Mouse (Mus musculus) liver, embryonic 16.5 days (tissue): ENCODE measurements around the gene Mmp14. TPM values are rescaled to one million over a fixed set of nuclear protein-coding genes. Genes with fewer than 3 reads are reported as not detected.
A peak's percentile ranks its signal among the peaks of the same experiment; 100 is the strongest.

ENCODE experiments used
- ATAC-seq: fragments of 200-750 bp; cut with Nextera tagmentation; 2 replicates; pipeline ENCODE4 v1.8.0; 2017; ENCODE audit warnings: low read depth, mild to moderate bottlenecking, moderate number of reproducible peaks, moderate library complexity
- H3K27ac ChIP-seq: fragments of 300-500 bp; sonication (generic); 2 replicates; pipeline ENCODE4 v1.5.1; 2014; ENCODE audit warnings: mild to moderate bottlenecking, low read length
- H3K27me3 ChIP-seq: fragments of 300-500 bp; sonication (generic); 2 replicates; pipeline ENCODE4 v1.6.1; 2014; ENCODE audit warnings: low read depth, low read length, mixed read lengths; ENCODE audit not compliant: control insufficient read depth, insufficient read depth
- H3K36me3 ChIP-seq: fragments of 300-500 bp; sonication (generic); 2 replicates; pipeline ENCODE4 v1.6.1; 2014; ENCODE audit warnings: mild to moderate bottlenecking; ENCODE audit not compliant: control insufficient read depth, insufficient read depth
- H3K4me1 ChIP-seq: fragments of 300-500 bp; sonication (generic); 2 replicates; pipeline ENCODE4 v1.6.1; 2014; ENCODE audit warnings: low read depth, low read length, mixed read lengths; ENCODE audit not compliant: control insufficient read depth
- H3K4me2 ChIP-seq: fragments of 300-500 bp; sonication (generic); 2 replicates; pipeline ENCODE4 v1.6.1; 2014; ENCODE audit warnings: low read depth, low read length, mixed read lengths
- H3K4me3 ChIP-seq: fragments of 300-500 bp; sonication (generic); 2 replicates; pipeline ENCODE4 v1.5.1; 2014; ENCODE audit warnings: low read depth, mild to moderate bottlenecking, low read length
- H3K9ac ChIP-seq: fragments of 300-500 bp; sonication (generic); 2 replicates; pipeline ENCODE4 v1.6.1; 2014; ENCODE audit warnings: low read depth, low read length
- H3K9me3 ChIP-seq: fragments of 300-500 bp; sonication (generic); replicated peaks from 2 replicates; pipeline ENCODE4 v1.6.1; 2016; ENCODE audit warnings: low read length; ENCODE audit not compliant: control insufficient read depth
- WGBS: fragments of 180-500 bp; shearing (Covaris S2); extraction: QIAGEN DNeasy Blood & Tissue Kit; methylation state at CpG from one replicate; pipeline ENCODE4 v1.1.7; 2014; ENCODE audit not compliant: insufficient replicate concordance; 5-methylcytosine and 5-hydroxymethylcytosine counted together
- polyA plus RNA-seq: library from polyadenylated mRNA; unstranded; fragments of >200 nt; fragmentation: Nextera tagmentation; extraction: Ambion mirVana; gene quantifications from 2 replicates; pipeline ENCODE4 v1.2.1, GENCODE M21; 2015

Gene Mmp14
- polyA plus RNA-seq, 1 experiment from 2014 or later: 25.3 TPM

GRCm38 (mm10) chr14:54487732-54488131 lies 56.3 kb downstream of the Mmp14 start:
- no peaks in the 10 kb centered on the region for H3K4me1 ChIP-seq
- WGBS: 39% methylated on average over 2 of the region's 2 CpGs
- no peak for ATAC-seq
- no peak overlapping the region for H3K9ac ChIP-seq
- H3K4me2 ChIP-seq: no peak overlapping the region
- no peaks in the 10 kb centered on the region for H3K27me3 ChIP-seq
- no peaks in the 10 kb centered on the region for H3K9me3 ChIP-seq
- H3K36me3 ChIP-seq: no peaks in the 10 kb centered on the region
- H3K27ac ChIP-seq: no peak overlapping the region
- no peak overlapping the region for H3K4me3 ChIP-seq

- Histone ChIP-seq H3K36me3 (no peaks in the 10 kb centered on the region), H3K27me3 (no peaks in the 10 kb centered on the region), H3K9ac (no peak overlapping the region), H3K4me1 (no peaks in the 10 kb centered on the region), H3K4me3 (no peak overlapping the region), H3K9me3 (no peaks in the 10 kb centered on the region), H3K4me2 (no peak overlapping the region), H3K27ac (no peak overlapping the region)
- no peak for ATAC-seq
These were observed 56.9 kb downstream of the Mmp14 start for GRCm38 (mm10) chr14:54488350-54488749.

GRCm38 (mm10) chr14:54492345-54493131 lies 61.1 kb downstream of the Mmp14 start:
- Histone ChIP-seq H3K27me3 (no peaks in the 10 kb centered on the region), H3K9me3 (no peaks in the 10 kb centered on the region), H3K4me1 (no peaks in the 10 kb centered on the region), H3K36me3 (no peaks in the 10 kb centered on the region), H3K4me3 (no peak overlapping the region), H3K27ac (no peak overlapping the region), H3K9ac (no peak overlapping the region), H3K4me2 (0 out of 2 replicates have a peak overlapping the region, but pooled peaks have one; percentile 4)
- peak; percentile 69 for ATAC-seq
- WGBS: 51% methylated on average over 18 of the region's 18 CpGs

GRCm38 (mm10) chr14:54493236-54493635 lies 61.8 kb downstream of the Mmp14 start:
- Histone ChIP-seq H3K9ac (no peak overlapping the region), H3K4me3 (no peak overlapping the region), H3K4me1 (no peaks in the 10 kb centered on the region), H3K27ac (no peak overlapping the region), H3K9me3 (no peaks in the 10 kb centered on the region), H3K4me2 (no peak overlapping the region), H3K36me3 (no peaks in the 10 kb centered on the region), H3K27me3 (no peaks in the 10 kb centered on the region)
- no peak for ATAC-seq
- 73% methylated on average over 5 of the region's 5 CpGs for WGBS

GRCm38 (mm10) chr14:54494234-54494633 lies 62.8 kb downstream of the Mmp14 start:
- no peaks in the 10 kb centered on the region for H3K4me1 ChIP-seq
- no peaks in the 10 kb centered on the region for H3K36me3 ChIP-seq
- H3K4me2 ChIP-seq: no peak overlapping the region
- H3K4me3 ChIP-seq: no peak overlapping the region
- H3K9ac ChIP-seq: no peak overlapping the region
- WGBS: 0% methylated on average over 3 of the region's 3 CpGs
- no peaks in the 10 kb centered on the region for H3K9me3 ChIP-seq
- no peaks in the 10 kb centered on the region for H3K27me3 ChIP-seq
- ATAC-seq: peak; percentile 54; the same call in 1 of the 2 replicates
- no peak overlapping the region for H3K27ac ChIP-seq

Other genes starting within 250 kb of the Mmp14 start
- gene Dad1, start 177.5 kb upstream of the Mmp14 start, polyA plus RNA-seq: 205 and 226 TPM in 2 replicates
- 22.6 and 23.0 TPM in 2 replicates for gene Abhd4, start 177.4 kb upstream of the Mmp14 start, polyA plus RNA-seq
- gene Olfr49, start 146.7 kb upstream of the Mmp14 start, polyA plus RNA-seq: not detected in 2 replicates
- 15.9 and 17.9 TPM in 2 replicates for gene Oxa1l, start 70.8 kb upstream of the Mmp14 start, polyA plus RNA-seq
- 9.5 and 10.5 TPM in 2 replicates for gene Slc7a7, start 13.8 kb upstream of the Mmp14 start, polyA plus RNA-seq
- gene Mrpl52, start 4.7 kb upstream of the Mmp14 start, polyA plus RNA-seq: 161 and 178 TPM in 2 replicates
- 17.9 and 19.3 TPM in 2 replicates for gene Lrp10, start 32.5 kb downstream of the Mmp14 start, polyA plus RNA-seq
- gene Rem2, start 44.5 kb downstream of the Mmp14 start, polyA plus RNA-seq: 0.09 and 0.34 TPM in 2 replicates
- 20.6 and 21.6 TPM in 2 replicates for gene Prmt5, start 85.9 kb downstream of the Mmp14 start, polyA plus RNA-seq
- gene Haus4, start 123.0 kb downstream of the Mmp14 start, polyA plus RNA-seq: 31.5 and 32.2 TPM in 2 replicates
- 5.0 and 6.1 TPM in 2 replicates for gene Ajuba, start 145.9 kb downstream of the Mmp14 start, polyA plus RNA-seq
- 2.3 and 2.5 TPM in 2 replicates for gene 4931414P19Rik, start 174.4 kb downstream of the Mmp14 start, polyA plus RNA-seq
- 173 and 183 TPM in 2 replicates for gene Psmb5, start 186.4 kb downstream of the Mmp14 start, polyA plus RNA-seq
- gene Psmb11, start 189.8 kb downstream of the Mmp14 start, polyA plus RNA-seq: not detected in 2 replicates
- gene Gm17606, start 209.3 kb downstream of the Mmp14 start, polyA plus RNA-seq: not detected in 2 replicates
- gene Cdh24, start 209.8 kb downstream of the Mmp14 start, polyA plus RNA-seq: 0.13 and 0.25 TPM in 2 replicates